15 mouse cellular contexts compared by ENCODE assay signal in genomic region chr4:33737859-33738417, GRCm38 (mm10).
DNase-seq lines count a peak whose midpoint lies in the region; ATAC-seq and TF ChIP-seq lines count a peak whose summit lies in the region.
"Had no signal": no experiment of that assay in that cellular context is flagged by ENCODE, and none has a peak within 500 bp of the region (broad histone marks: within the 10 kb centered on the region; RNA-seq: fewer than 3 reads in every experiment).

No protein-coding gene starts in this region.

- TF ChIP-seq EP300 in MEL (IDR thresholded peaks at IDR 0.05; ENCODE audit: low read depth in 1 of 2, low read length in 2 of 2): peak; percentile 95 to 98
- TF ChIP-seq EP300 in liver, postnatal 0 days (IDR thresholded peaks at IDR 0.05; ENCODE audit: low read depth): peak; percentile 76; the same call in 1 of the 2 replicates

- no peaks in the 10 kb centered on the region for H3K79me2 ChIP-seq in MEL (ENCODE audit: control insufficient read depth, insufficient read depth, low read length, poor library complexity)

- no peak overlapping the region for H3K27ac ChIP-seq in heart, embryonic 15.5 days
- H3K27ac ChIP-seq in MEL (ENCODE audit: control insufficient read depth, low read depth, low read length): peak overlapping the region; percentile 58
- no peak overlapping the region for H3K27ac ChIP-seq in liver, postnatal 0 days (ENCODE audit: low read depth)
- H3K27ac ChIP-seq: limb, embryonic 13.5 days; midbrain, embryonic 15.5 days; neural tube, embryonic 13.5 days had no signal

- no peaks in the 10 kb centered on the region for H3K27me3 ChIP-seq in heart, embryonic 15.5 days
- no peaks in the 10 kb centered on the region; a peak in 1 of 4 replicates for H3K27me3 ChIP-seq in MEL (ENCODE audit: control insufficient read depth in 1 of 2, insufficient read depth in 2 of 2, low read length in 2 of 2)
- no peaks in the 10 kb centered on the region for H3K27me3 ChIP-seq in liver, postnatal 0 days (ENCODE audit: insufficient read depth, low read length)
- H3K27me3 ChIP-seq: limb, embryonic 13.5 days; midbrain, embryonic 15.5 days; neural tube, embryonic 13.5 days had no signal

- H3K9ac ChIP-seq in heart, embryonic 15.5 days: no peak overlapping the region
- H3K9ac ChIP-seq in MEL (ENCODE audit: control insufficient read depth, low read depth, low read length, poor library complexity, severe bottlenecking): peak overlapping the region; percentile 44; the same call in 1 of the 2 replicates
- H3K9ac ChIP-seq in liver, postnatal 0 days (replicated peaks): no peak overlapping the region
- H3K9ac ChIP-seq: forebrain, postnatal 0 days; limb, embryonic 13.5 days; midbrain, embryonic 15.5 days; neural tube, embryonic 13.5 days had no signal

- TF ChIP-seq POLR2A in MEL (IDR thresholded peaks at IDR 0.05; ENCODE audit: control insufficient read depth in 1 of 2, insufficient read depth in 1 of 2, low read depth in 1 of 2, low read length in 2 of 2, poor library complexity in 1 of 2): no peak

- DNase-seq in heart, adult 18-20 months: no peak
- DNase-seq in MEL (ENCODE audit: low read depth, low spot score): peak; percentile 93
- peak; percentile 15 for DNase-seq in liver, postnatal 0 days
- no peak for DNase-seq in embryo, embryonic 10 days (ENCODE audit: low spot score)
- DNase-seq in adrenal gland, adult 18-20 months (ENCODE audit: low spot score in 2 of 2): no peak
- DNase-seq: adrenal gland, postnatal 25 days; cerebellum, postnatal 25 days; forebrain, postnatal 0 days; gastrocnemius, postnatal 10 days; thymus, postnatal 4 days had no signal

- no peak for TF ChIP-seq CTCF in MEL (IDR thresholded peaks at IDR 0.05 in 2 of 3, conservative IDR thresholded peaks at IDR 0.05 in 1 of 3; ENCODE audit: control insufficient read depth in 1 of 3, insufficient read depth in 1 of 3, low read depth in 2 of 3, low read length in 3 of 3, poor library complexity in 1 of 3, severe bottlenecking in 1 of 3)
- no peak for TF ChIP-seq CTCF in liver, postnatal 0 days (IDR thresholded peaks at IDR 0.05; ENCODE audit: low read depth)

- no peak for TF ChIP-seq RAD21 in MEL (IDR thresholded peaks at IDR 0.05; ENCODE audit: low read depth, low read length)

- no peaks in the 10 kb centered on the region for H3K36me3 ChIP-seq in heart, embryonic 15.5 days
- peaks cover 0 to 14% of the 10 kb centered on the region in 2 experiments; a peak in 2 of 4 replicates for H3K36me3 ChIP-seq in MEL (ENCODE audit: control insufficient read depth in 1 of 2, insufficient read depth in 2 of 2, low read length in 2 of 2)
- H3K36me3 ChIP-seq in liver, postnatal 0 days (replicated peaks; ENCODE audit: insufficient read depth, low read length): no peaks in the 10 kb centered on the region
- H3K36me3 ChIP-seq: limb, embryonic 13.5 days; midbrain, embryonic 15.5 days; neural tube, embryonic 13.5 days had no signal

- no peak for ATAC-seq in heart, embryonic 15.5 days (replicated peaks; ENCODE audit: insufficient number of reproducible peaks, insufficient read depth, low FRiP score, low read depth)
- ATAC-seq in common myeloid progenitor, adult 5-6 weeks (replicated peaks; ENCODE audit: low read depth, poor library complexity, severe bottlenecking): peak; percentile 94
- ATAC-seq in liver, postnatal 0 days: peak; percentile 68
- ATAC-seq: forebrain, postnatal 0 days; midbrain, embryonic 15.5 days had no signal

- no peaks in the 10 kb centered on the region for H3K9me3 ChIP-seq in heart, embryonic 15.5 days (replicated peaks)
- no peaks in the 10 kb centered on the region for H3K9me3 ChIP-seq in MEL (replicated peaks; ENCODE audit: insufficient read depth, low read length)
- no peaks in the 10 kb centered on the region for H3K9me3 ChIP-seq in liver, postnatal 0 days (ENCODE audit: low read length)
- H3K9me3 ChIP-seq: limb, embryonic 13.5 days; midbrain, embryonic 15.5 days; neural tube, embryonic 13.5 days had no signal

- no peak overlapping the region for H3K4me3 ChIP-seq in heart, embryonic 15.5 days
- peak overlapping the region; percentile 10 to 11; a peak in 1 of 4 replicates for H3K4me3 ChIP-seq in MEL (ENCODE audit: control insufficient read depth in 1 of 2, insufficient read depth in 1 of 2, low read depth in 2 of 2, low read length in 2 of 2)
- H3K4me3 ChIP-seq in liver, postnatal 0 days (ENCODE audit: low read depth, low read length): no peak overlapping the region
- H3K4me3 ChIP-seq: limb, embryonic 13.5 days; midbrain, embryonic 15.5 days; neural tube, embryonic 13.5 days had no signal

- H3K4me2 ChIP-seq in heart, embryonic 15.5 days: peak overlapping the region; percentile 26; the same call in 1 of the 2 replicates
- no peak overlapping the region for H3K4me2 ChIP-seq in liver, postnatal 0 days (ENCODE audit: low read depth, low read length)
- H3K4me2 ChIP-seq: limb, embryonic 13.5 days; midbrain, embryonic 15.5 days; neural tube, embryonic 13.5 days had no signal

- 13% methylated on average over 8 of the region's 8 CpGs for WGBS in heart, embryonic 15.5 days
- WGBS in liver, postnatal 0 days (ENCODE audit: insufficient replicate concordance): 24% methylated on average over 8 of the region's 8 CpGs

- H3K4me1 ChIP-seq in heart, embryonic 15.5 days (replicated peaks): peaks cover 17% of the 10 kb centered on the region
- peaks cover 4 to 19% of the 10 kb centered on the region in 2 experiments for H3K4me1 ChIP-seq in MEL (ENCODE audit: control insufficient read depth in 1 of 2, insufficient read depth in 2 of 2, low read length in 2 of 2)
- H3K4me1 ChIP-seq in liver, postnatal 0 days (ENCODE audit: insufficient read depth): no peaks in the 10 kb centered on the region

TF ChIP-seq in MEL, 35 proteins besides CTCF, POLR2A, EP300 and RAD21:
- TF ChIP-seq POLR2AphosphoS5 (IDR thresholded peaks at IDR 0.05; ENCODE audit: borderline replicate concordance, low read depth, low read length) (no peak), SIN3A (IDR thresholded peaks at IDR 0.05; ENCODE audit: low read length) (peak; percentile 62), TAL1 (IDR thresholded peaks at IDR 0.05; ENCODE audit: low read length) (peak; percentile 95), GABPA (IDR thresholded peaks at IDR 0.05; ENCODE audit: low read depth, low read length) (no peak), MXI1 (IDR thresholded peaks at IDR 0.05; ENCODE audit: low read depth, low read length) (peak; percentile 38; the same call in 1 of the 2 replicates), HCFC1 (IDR thresholded peaks at IDR 0.05; ENCODE audit: low read depth, low read length) (0 out of 2 replicates have a peak, but pooled peaks have one; percentile 9), MEF2A (IDR thresholded peaks at IDR 0.05; ENCODE audit: extremely low read depth, insufficient replicate concordance, low read depth, low read length, poor library complexity, severe bottlenecking) (peak; percentile 52; the same call in 1 of the 2 replicates), ELF1 (IDR thresholded peaks at IDR 0.05; ENCODE audit: low read depth, low read length) (no peak), TCF12 (IDR thresholded peaks at IDR 0.05; ENCODE audit: low read depth, low read length) (peak; percentile 98), ETS1 (IDR thresholded peaks at IDR 0.05; ENCODE audit: low read depth, low read length) (peak; percentile 96), ZKSCAN1 (IDR thresholded peaks at IDR 0.05; ENCODE audit: low read depth, low read length) (peak; percentile 8; the same call in 1 of the 2 replicates), BHLHE40 (IDR thresholded peaks at IDR 0.05; ENCODE audit: borderline replicate concordance, low read depth, low read length) (peak; percentile 65; the same call in 1 of the 2 replicates), ZC3H11A (IDR thresholded peaks at IDR 0.05; ENCODE audit: low read depth, low read length) (0 out of 2 replicates have a peak, but pooled peaks have one; percentile 0), MAZ (IDR thresholded peaks at IDR 0.05; ENCODE audit: low read depth, low read length) (peak; percentile 43; the same call in 1 of the 2 replicates), NRF1 (IDR thresholded peaks at IDR 0.05; ENCODE audit: insufficient read depth, low read depth, low read length, poor library complexity, severe bottlenecking) (no peak), MYB (IDR thresholded peaks at IDR 0.05; ENCODE audit: low read depth, low read length) (peak; percentile 59), TBP (IDR thresholded peaks at IDR 0.05; ENCODE audit: low read depth, low read length) (no peak), SMC3 (IDR thresholded peaks at IDR 0.05; ENCODE audit: low read depth, low read length) (0 out of 2 replicates have a peak, but pooled peaks have one; percentile 17), RCOR1 (IDR thresholded peaks at IDR 0.05; ENCODE audit: low read depth, low read length) (peak; percentile 84), GATA1 (IDR thresholded peaks at IDR 0.05; ENCODE audit: low read depth, low read length) (peak; percentile 94), ZNF384 (IDR thresholded peaks at IDR 0.05; ENCODE audit: low read depth, low read length) (peak; percentile 99)

Comparison
In these comparisons a context has a peak if more than half of its experiments do, and no peak if none do; other contexts are left out.
1. H3K4me3 ChIP-seq: peak in MEL (2 of 2); none in heart, embryonic 15.5 days (single experiment) and liver, postnatal 0 days (single experiment).
2. DNase-seq: peak in MEL (single experiment) and liver, postnatal 0 days (single experiment); none in heart, adult 18-20 months (0 of 2), embryo, embryonic 10 days (single experiment) and adrenal gland, adult 18-20 months (0 of 2).